Mouse (Mus musculus) c-Kit-positive CD71-negative TER-119-negative erythroid progenitor cells, embryonic 14.5 days (primary cell): ENCODE measurements around the gene Nrn1.

Source experiments
- DNase-seq: peaks from one replicate; pipeline ENCODE4 v3.0.0-alpha.2; 2013; ENCODE audit warnings: low read depth

The Nrn1 gene

DNA sequence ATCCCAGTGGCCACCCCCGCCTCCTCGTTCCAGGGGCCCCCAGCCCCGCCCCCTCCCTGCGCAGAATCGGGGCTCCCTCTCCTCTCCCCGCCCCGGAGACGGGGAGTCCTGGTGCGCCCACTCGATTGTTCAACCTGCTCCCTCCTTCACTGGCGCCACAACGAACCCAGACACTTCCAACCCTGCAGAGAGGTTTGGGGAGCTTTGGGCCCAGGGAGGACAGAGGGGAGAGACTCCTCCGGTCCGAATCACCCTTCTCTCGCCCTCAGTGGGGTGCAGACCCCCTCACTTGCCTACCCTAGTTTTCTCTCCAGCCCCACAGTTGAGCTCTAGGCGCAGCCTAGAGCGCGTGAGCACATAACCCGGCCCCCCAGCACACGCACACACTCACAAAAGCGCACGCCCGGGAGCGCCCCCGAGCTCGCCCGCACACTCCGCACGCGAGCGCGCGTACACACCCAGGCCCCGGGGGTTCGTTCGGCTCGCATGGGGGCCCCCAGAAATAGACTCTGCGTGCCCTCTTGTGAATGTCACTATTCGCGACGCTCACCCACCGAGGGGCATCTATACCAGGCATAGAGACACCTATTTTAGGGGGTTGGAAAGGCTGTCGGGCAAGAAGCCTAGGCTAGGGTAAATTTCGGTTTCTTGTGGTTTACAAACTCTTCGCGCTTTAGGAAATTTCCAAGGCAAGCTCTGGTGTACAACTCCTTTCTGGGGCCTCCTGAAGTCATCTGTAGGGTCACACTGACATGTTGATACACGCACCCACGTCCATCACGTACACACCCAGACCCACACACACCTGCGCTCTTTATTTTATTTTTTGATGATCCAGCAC lies at the start of gene Nrn1:
Nrn1 (minus strand) TSS at position 401 of the 841 bp plus-strand sequence.
- DNase-seq, result no peak

DNA sequence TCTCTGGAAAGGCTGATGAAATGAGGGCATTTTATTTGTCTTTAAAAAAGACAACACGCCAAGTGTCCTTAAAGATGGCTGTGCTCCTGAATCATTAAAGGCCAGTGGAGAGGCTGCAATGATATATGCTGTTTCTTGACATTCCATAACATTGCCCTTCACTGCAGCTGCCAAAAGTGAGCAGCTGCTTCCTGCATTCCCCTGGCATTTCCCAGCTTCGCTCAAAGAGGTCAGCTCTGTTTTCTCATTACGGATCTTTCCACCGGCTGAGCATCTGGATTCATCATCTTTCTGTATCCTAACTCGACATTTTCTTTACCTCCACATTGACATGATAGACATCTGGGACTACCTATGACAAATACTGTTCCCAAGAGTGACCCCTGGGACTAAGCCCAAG lies 44.7 kb upstream of the Nrn1 start:
- DNase-seq, result no peak

DNA sequence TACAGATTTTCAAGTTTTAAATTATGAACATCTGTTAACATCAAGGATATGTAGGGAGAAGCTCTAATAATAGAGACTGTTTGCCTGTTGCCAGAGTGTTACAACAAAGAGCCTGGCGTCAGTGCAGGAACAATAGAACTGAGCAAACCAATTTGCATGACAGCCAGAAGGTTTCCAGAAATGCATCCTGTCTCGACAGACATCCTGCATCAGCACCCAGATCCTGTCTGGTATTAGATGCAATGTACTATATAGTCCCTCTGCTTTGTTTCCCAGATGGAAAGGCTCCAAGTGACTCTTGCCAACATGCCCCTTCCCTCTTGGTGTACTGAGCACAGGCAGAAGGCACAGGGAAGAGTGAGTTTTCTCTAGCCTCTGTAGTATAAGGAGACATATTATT lies 31.9 kb upstream of the Nrn1 start:
- DNase-seq, result no peak

DNA sequence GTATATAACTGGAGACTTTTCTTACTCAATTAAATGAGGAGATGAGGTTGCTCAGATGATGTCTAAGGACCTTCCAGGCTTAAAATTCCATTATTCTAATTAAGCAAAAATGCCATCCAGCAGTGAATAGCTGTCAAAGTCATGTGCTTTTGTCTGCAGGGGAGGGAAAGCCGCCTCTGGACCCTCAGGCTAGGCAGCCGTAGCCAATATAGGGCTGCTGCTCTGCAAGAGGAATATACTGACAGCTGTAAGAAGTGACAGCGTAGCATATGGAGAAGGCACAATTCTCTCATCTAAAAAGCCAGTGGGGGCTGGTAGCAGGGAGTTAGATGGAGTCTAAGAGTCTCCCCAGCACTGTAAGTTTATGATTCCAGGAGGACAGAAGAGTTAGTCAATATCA lies 16.9 kb upstream of the Nrn1 start:
- DNase-seq, result no peak

GRCm38 (mm10) chr13:36750056-36750455 lies 15.1 kb upstream of the Nrn1 start:
- no peak for DNase-seq

GRCm38 (mm10) chr13:36736619-36736996 lies 1.7 kb upstream of the Nrn1 start:
- DNase-seq, result no peak

DNA sequence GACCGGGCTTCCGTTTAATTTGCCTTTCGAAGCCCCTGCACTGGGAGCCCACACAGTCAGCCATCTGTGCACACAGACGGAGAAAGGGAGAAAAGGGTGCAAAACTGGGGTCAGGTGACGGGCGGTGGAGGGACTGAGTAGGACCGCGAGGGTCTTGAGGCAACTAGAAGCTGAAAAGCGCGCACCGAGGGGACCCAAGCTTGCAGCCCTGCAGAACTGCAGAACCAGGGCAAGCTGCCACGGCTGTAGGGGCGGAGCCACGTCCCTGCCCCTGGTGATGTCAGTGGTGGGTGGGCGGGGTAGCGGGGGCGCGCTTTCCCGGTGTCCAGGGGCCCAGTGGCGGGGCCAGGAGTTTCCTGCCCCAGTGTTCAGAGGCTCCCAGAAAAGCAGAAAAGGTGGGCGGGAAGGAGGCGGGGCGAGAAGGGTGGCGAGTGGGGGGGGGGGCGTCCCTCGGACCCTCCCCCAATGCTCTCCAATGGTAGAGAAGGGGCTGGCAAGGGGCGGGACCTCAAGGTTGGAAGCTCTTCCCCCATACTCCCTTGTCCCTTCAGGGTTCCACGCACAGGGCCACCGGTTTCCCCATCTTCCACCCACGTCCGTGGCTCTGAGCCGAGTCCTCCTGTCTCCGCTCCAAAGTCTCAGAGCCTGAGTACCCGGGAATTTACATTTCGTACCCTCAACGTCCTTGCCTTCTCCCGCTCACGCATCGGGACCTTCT lies 1.1 kb upstream of the Nrn1 start:
- DNase-seq, result no peak

DNA sequence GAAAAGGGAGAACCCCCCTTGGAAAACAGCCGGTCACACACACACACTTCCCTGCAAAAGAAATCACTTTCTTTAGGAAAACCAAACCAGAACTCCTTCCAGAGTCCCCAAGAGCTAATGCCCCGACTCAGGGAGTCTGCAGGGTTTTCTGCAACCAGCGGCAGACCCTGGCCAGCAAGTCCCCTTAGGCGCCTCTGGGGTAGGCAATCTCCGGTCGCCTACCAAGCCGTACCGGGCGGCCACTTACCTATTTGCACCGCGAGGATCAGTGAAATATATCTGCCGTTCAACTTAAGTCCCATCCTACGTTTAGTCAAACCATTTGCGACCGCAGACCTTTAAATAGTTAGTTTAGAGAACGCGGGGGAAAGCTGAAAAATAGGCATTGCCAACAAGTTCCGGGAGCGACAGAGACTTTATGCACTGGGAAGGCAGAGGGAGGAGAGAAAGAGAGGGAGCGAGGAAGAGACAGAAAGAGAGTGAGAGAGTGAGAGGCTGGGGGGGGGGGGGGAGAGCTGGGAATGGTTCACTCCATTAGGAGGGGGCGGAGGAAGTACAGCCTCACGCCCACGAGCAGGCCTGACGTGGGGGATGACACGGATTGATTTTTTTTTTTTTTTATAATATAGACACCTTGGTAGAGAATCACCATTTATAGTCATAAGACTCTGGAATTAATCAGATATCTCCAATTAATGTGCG lies 791 bp downstream of the Nrn1 start:
- DNase-seq, result no peak

- no peak for DNase-seq
Observed at GRCm38 (mm10) chr13:36733566-36733965, 1.4 kb downstream of the Nrn1 start.

DNA sequence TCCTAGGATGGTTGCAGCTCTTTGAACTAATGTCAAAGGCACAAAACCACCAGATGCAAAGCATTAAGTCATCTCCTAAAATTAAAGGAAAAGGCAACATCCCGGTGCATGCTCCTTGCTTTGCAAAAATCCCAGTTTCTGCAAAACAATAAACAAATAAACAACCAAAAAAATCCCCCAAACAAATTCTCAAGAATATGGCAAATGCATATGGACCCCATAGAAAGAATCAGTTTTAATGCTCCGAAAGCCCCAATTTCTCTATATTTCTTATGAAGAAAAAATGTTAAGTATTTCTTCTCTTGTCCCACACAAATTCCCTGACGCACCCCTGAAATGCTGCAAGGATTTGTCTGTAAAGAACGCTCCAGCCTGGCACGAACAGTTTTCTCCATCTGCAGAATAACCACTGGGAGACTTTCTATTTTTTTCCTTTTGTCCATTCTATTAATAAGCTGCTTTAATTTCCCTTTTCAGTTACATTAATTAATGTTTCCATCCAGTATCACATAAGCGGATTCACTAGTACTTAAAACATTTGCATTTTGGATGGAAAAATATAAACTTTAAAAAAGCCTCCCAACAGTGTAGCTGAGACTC lies 1.9 kb downstream of the Nrn1 start:
- DNase-seq, result no peak

- DNase-seq, result no peak
Observed at GRCm38 (mm10) chr13:36731931-36732461, 2.9 kb downstream of the Nrn1 start.

DNA sequence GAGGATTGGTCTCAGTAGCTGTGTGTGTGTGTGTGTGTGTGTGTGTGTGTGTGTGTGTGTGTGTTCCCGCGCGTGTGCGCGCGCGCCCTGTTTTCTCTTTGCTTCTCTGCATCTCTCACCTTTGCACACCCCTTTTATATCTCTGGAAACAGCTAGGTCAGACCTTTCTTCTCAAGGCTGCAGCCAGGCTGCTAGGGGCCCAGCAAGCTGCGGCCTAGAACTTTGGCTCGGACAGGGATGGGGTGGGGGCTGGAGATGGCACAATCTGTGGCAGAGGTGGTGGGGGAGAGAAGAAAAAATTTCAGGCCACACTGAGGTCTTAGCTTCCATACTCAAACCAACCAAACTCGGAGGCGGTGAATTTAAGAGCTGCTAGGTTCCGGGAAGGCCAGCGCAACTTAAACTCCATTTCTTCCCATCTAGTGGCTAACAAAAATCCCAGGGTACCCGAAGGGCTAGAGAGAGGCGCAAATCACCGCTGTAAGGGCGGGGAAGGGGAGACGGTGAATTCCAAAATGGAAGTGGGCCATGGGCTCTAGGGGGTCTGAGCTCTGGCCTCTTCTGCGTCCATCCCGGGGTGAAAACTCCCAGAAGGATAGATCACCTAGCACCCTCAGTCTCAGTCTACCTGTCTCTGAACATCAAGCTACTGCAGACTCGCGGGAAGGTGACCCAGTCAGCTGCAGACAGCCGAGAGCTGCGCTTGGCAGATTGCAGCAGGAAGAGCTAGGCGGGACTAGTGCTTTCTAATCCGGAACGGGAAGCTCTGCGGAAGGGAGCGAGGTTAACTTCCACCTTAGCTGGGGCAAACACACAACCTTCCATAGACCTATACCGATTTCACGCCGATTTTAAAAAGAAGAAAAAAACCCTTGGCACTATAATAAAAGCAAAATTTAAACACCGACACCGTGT lies 3.7 kb downstream of the Nrn1 start:
- no peak for DNase-seq

DNA sequence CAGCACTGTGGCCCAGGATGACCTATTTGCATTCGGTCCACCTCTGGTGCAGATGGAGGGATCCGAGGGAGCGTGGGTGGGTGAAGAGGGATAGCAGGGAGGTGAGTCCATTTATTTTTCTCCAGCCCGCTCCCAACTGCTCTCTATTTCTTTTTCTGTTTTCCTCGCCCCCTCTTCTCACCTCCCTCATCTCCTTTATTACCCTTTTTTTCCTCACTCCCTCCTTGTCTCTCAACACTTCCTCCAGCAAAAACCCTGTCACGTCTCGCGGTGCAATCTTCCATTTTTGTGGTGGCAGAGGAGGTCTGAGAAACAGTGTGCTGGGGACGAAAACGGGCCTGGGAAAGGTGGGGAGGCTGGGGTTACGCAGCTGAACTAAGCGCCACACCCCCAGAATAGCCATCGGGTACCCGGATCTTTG lies 4.6 kb downstream of the Nrn1 start:
- no peak for DNase-seq

GRCm38 (mm10) chr13:36729731-36730340 lies 5.1 kb downstream of the Nrn1 start:
- no peak for DNase-seq

- DNase-seq, result no peak
Observed at GRCm38 (mm10) chr13:36728509-36728908, 6.4 kb downstream of the Nrn1 start.

GRCm38 (mm10) chr13:36727779-36728470 lies 7.0 kb downstream of the Nrn1 start:
- DNase-seq, result no peak

DNA sequence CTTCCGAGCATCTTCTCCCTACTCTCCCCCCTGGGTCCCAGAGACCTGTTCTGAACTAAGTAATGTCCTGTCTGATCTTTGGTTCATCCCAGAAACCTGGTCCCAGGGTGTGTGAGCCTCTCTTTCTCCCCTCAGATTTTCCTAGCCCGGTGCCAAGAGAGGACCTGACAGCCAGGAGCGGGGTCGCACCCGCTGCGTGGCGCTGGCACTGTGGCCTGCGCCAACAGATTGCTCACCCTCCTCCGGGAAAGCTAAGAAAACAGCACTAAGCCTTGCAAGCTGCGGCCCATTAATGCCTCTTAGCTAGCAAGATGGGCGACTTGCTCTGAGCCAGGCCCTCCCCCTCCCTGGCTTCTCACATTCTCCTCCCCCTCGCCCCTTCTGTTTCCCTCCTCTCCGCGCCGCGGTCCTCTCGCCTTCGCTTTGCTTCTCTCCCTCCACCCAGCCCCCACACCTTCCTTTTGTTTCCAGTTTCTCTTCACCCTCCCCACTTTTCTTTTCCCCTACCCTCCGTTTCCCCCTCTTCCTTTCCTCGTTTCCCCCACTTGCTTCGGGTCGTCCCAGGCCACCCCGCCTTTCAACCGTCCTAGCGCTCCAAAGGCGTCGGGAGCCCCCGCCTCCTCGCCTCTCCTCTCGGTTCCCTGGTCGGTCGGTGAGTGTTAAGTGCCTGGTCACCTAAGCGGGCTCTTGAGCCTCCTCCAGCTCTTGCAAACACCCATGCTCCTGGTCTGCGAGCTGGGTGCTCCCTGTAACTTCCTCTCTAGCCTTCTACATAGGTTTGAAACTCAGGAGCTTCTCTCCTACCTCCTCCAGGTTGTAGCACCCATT lies 7.8 kb downstream of the Nrn1 start:
- DNase-seq, result no peak

DNA sequence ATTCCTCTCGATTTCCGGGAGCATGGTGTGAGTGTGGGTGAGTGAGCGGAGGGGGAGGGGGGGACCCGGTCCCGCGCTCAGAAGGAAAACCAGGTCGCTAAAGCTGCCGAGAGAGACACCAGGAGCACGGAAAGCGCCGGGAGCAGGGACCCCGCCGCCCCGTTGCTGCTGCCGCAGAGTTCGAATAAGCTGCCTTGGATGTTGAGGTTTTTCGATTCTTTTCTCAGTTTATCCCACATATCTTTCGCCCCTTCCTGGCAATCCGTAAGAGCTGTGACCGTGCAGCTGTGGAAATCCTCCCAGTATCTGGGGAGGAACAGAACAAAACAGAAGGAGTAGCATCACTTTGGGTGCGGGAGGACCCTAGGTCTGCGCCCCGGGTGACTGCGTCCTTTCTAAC lies 8.4 kb downstream of the Nrn1 start:
- no peak for DNase-seq

DNA sequence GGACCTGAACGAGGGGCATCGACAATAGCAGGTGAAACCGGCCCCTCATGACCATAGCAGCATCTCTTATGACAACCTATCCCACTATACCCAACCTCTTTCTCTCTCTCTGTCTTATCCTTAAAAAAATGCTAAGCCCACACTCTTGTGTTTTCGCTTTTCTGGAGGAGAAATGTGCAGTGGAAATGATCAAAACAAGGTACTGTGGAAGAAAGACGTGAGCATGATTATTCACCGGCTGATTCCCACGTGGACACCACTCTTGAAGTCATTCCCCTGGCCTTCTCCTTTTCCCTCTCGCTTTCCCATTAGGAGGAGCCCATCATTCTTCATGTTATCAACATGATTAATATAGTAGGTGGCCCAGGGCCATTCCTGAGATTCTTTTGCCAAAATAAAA lies 9.1 kb downstream of the Nrn1 start:
- no peak for DNase-seq
